Mouse (Mus musculus): ENCODE data around the gene Taar5.

GRCm38 (mm10) chr10:23985546-23985945, 15.0 kb downstream of the Taar5 start, which contains the start of gene Taar6:
- TF ChIP-seq USF1 (IDR thresholded peaks at IDR 0.05; ENCODE audit: low read depth) (no peak), POLR2A (IDR thresholded peaks at IDR 0.05; ENCODE audit: insufficient read length, low read depth) (no peak), POLR2AphosphoS2 (IDR thresholded peaks at IDR 0.05; ENCODE audit: insufficient read length, low read depth) (no peak), MAX (IDR thresholded peaks at IDR 0.05; ENCODE audit: low read depth) (no peak), TCF12 (IDR thresholded peaks at IDR 0.05; ENCODE audit: insufficient read depth, poor library complexity, severe bottlenecking) (no peak), CEBPB (IDR thresholded peaks at IDR 0.05; ENCODE audit: insufficient read depth, poor library complexity, severe bottlenecking) (no peak), E2F4 (IDR thresholded peaks at IDR 0.05; ENCODE audit: insufficient read depth) (no peak), MYOD1 (IDR thresholded peaks at IDR 0.05; ENCODE audit: control insufficient read depth in 1 of 3, insufficient read length in 2 of 3, low read depth in 2 of 3) (no peak), MYOG (IDR thresholded peaks at IDR 0.05; ENCODE audit: control insufficient read depth in 1 of 3, insufficient read depth in 1 of 3, insufficient read length in 2 of 3, low read depth in 2 of 3) (no peak), TCF3 (IDR thresholded peaks at IDR 0.05; ENCODE audit: insufficient read length, low read depth) (no peak), REST (IDR thresholded peaks at IDR 0.05; ENCODE audit: insufficient read depth, insufficient read length) (no peak)
